ENCODE assay signal across 16 mouse cellular contexts in genomic region chr19:16059026-16059425, GRCm38 (mm10).
"Had no signal": no experiment of that assay in that cellular context is flagged by ENCODE, and none has a peak within 500 bp of the region (broad histone marks: within the 10 kb centered on the region; RNA-seq: fewer than 3 reads in every experiment).

No protein-coding gene starts in this region.

- DNase-seq: retina, postnatal 1 day; right cerebral cortex, adult 18-20 months; right cerebral cortex, postnatal 14 days; right cerebral cortex, postnatal 25 days; right cerebral cortex, postnatal 4 days; spleen, adult 18-20 months; thymus, adult 18-20 months; thymus, adult 2 months; thymus, postnatal 14 days; thymus, postnatal 25 days; thymus, postnatal 36 days; thymus, postnatal 4 days had no signal

- H3K27me3 ChIP-seq: neural tube, embryonic 13.5 days; neural tube, embryonic 15.5 days; stomach, embryonic 15.5 days had no signal

- H3K4me3 ChIP-seq: neural tube, embryonic 13.5 days; neural tube, embryonic 15.5 days; stomach, embryonic 15.5 days had no signal

- H3K9ac ChIP-seq: neural tube, embryonic 13.5 days; neural tube, embryonic 15.5 days; stomach, embryonic 15.5 days had no signal

- H3K9me3 ChIP-seq: neural tube, embryonic 13.5 days; neural tube, embryonic 15.5 days; stomach, embryonic 15.5 days had no signal

- H3K36me3 ChIP-seq: neural tube, embryonic 13.5 days; neural tube, embryonic 15.5 days; stomach, embryonic 15.5 days had no signal

- H3K4me1 ChIP-seq: stomach, embryonic 15.5 days had no signal

- H3K4me2 ChIP-seq: neural tube, embryonic 13.5 days; neural tube, embryonic 15.5 days; stomach, embryonic 15.5 days had no signal

- H3K27ac ChIP-seq: neural tube, embryonic 13.5 days; neural tube, embryonic 15.5 days; stomach, embryonic 15.5 days; stomach, postnatal 0 days had no signal
